Mouse (Mus musculus) layer of hippocampus, adult 9-11 months (tissue): ENCODE data around the gene Lingo1.

Source experiments
- DNase-seq: peaks from one replicate; pipeline ENCODE4 v3.0.0; 2022

Lingo1 gene

GRCm38 (mm10) chr9:56795721-56796655 lies at the start of gene Lingo1:
Lingo1 (minus strand) TSS chr9:56796468.
- peak; percentile 83 for DNase-seq

- no peak for DNase-seq
Observed at GRCm38 (mm10) chr9:56844644-56845043, 48.4 kb upstream of the Lingo1 start.

GRCm38 (mm10) chr9:56843679-56844188 lies 47.5 kb upstream of the Lingo1 start:
- DNase-seq: peak; percentile 68

- DNase-seq: no peak
Observed at GRCm38 (mm10) chr9:56842303-56842719, 46.0 kb upstream of the Lingo1 start.

GRCm38 (mm10) chr9:56841864-56842263 lies 45.6 kb upstream of the Lingo1 start:
- no peak for DNase-seq

- DNase-seq: no peak
Observed at GRCm38 (mm10) chr9:56840721-56841120, 44.5 kb upstream of the Lingo1 start.

- no peak for DNase-seq
Observed at GRCm38 (mm10) chr9:56835152-56835551, 38.9 kb upstream of the Lingo1 start.

- no peak for DNase-seq
Observed at GRCm38 (mm10) chr9:56832900-56833299, 36.6 kb upstream of the Lingo1 start.

- DNase-seq: no peak
Observed at GRCm38 (mm10) chr9:56831904-56832303, 35.6 kb upstream of the Lingo1 start.

- DNase-seq: no peak
Observed at GRCm38 (mm10) chr9:56830162-56830561, 33.9 kb upstream of the Lingo1 start.

- DNase-seq: no peak
Observed at GRCm38 (mm10) chr9:56828841-56829240, 32.6 kb upstream of the Lingo1 start.

GRCm38 (mm10) chr9:56828146-56828545 lies 31.9 kb upstream of the Lingo1 start:
- no peak for DNase-seq

GRCm38 (mm10) chr9:56825476-56826213 lies 29.4 kb upstream of the Lingo1 start:
- no peak for DNase-seq

- no peak for DNase-seq
Observed at GRCm38 (mm10) chr9:56824900-56825299, 28.6 kb upstream of the Lingo1 start.

GRCm38 (mm10) chr9:56810916-56811315 lies 14.6 kb upstream of the Lingo1 start:
- no peak for DNase-seq

- DNase-seq: no peak
Observed at GRCm38 (mm10) chr9:56807990-56808389, 11.7 kb upstream of the Lingo1 start.

GRCm38 (mm10) chr9:56803146-56803545 lies 6.9 kb upstream of the Lingo1 start:
- DNase-seq: no peak

- DNase-seq: peak; percentile 69
Observed at GRCm38 (mm10) chr9:56797876-56798275, 1.6 kb upstream of the Lingo1 start.

GRCm38 (mm10) chr9:56796656-56797131 lies 426 bp upstream of the Lingo1 start:
- DNase-seq: no peak

GRCm38 (mm10) chr9:56791696-56792261 lies 4.5 kb downstream of the Lingo1 start:
- no peak for DNase-seq

GRCm38 (mm10) chr9:56784576-56784975 lies 11.7 kb downstream of the Lingo1 start:
- DNase-seq: no peak

GRCm38 (mm10) chr9:56776881-56777801 lies 19.1 kb downstream of the Lingo1 start:
- peak; percentile 68 for DNase-seq
